Mouse (Mus musculus): ENCODE measurements around the gene Ddx54. TPM values are rescaled to one million over a fixed set of nuclear protein-coding genes. Genes with fewer than 3 reads are reported as not detected.

The Ddx54 gene
- polyA plus RNA-seq (2015; fragmentation: Nextera tagmentation; extraction: Ambion mirVana) = 24.8 and 25.5 TPM in 2 replicates

DNA sequence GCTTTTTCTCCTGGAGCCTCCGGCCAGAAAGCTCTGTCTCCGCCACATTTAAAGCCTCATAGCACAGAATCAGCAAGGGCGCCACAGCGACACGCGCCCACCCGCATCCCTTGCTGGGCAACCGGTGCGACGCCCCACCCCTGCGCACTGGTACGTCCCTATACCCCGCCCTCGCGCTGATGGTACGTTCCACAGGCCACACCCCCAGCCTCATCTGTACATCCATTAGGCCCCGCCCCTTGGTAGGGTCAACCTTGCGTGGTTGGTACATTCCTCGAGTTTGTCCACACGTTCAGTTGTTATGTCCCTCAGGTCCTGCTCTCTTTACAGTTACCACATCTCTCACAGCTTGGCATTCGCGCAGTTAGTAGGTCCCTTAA, at the start of gene Ddx54, which contains the start of gene Rita1:
Gene Ddx54 (plus strand): TSS at position 298 of the 380 bp plus-strand sequence.
Gene Rita1 (minus strand): TSS at position 148 of the 380 bp plus-strand sequence.

DNA sequence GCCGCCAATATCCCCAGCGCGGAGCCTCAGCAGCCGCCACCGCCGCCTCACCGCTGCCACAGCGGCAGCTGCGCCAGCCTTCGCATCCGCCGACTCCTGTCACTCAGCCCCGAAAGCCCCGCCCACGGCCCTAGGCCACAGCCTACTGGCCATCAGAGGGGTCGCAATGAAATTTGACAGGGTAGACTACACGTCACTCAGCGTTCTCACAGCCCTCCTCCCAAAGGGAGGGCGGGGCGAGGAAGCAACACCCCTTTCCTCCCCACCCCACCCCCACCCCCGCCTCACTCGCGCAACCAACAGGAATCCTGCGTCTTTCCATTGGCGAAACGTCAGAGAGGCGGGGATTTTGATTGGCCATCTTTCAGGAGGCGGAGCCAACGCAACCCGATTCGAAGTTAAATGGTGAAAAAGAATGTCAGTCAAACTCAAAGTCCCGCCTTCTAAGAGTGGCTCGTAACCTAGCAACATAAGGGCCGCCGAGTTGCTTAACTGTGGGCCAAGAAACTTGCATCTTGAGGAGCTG, 23.9 kb upstream of the Ddx54 start, which contains the start of the genes Tpcn1 and Iqcd:
Gene Tpcn1 (minus strand): TSS at position 105 of the 526 bp plus-strand sequence.
Gene Iqcd (plus strand): TSS at position 448 of the 526 bp plus-strand sequence.

DNA sequence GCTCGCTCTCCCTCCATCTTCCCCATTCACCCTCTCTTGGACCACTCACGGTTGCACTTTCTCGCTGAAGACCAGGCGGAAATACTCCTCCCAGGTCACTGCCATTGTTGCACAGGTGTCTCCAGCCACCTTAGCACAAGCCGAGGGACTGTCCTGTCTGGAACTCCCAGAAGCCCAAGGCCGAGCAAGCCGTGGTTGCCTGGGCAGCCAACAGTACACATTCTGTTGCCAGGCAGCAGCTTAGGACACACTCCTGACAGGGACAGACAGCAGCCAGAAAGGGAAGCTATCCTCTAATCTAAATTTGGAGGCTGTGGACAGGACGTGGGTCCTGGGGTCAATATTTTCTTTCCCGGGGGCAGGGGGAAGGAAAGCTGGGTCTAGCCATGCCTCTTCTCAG, 21.6 kb downstream of the Ddx54 start, which contains the start of gene Cfap73:
Gene Cfap73 (minus strand): TSS at position 105 of the 400 bp plus-strand sequence.

DNA sequence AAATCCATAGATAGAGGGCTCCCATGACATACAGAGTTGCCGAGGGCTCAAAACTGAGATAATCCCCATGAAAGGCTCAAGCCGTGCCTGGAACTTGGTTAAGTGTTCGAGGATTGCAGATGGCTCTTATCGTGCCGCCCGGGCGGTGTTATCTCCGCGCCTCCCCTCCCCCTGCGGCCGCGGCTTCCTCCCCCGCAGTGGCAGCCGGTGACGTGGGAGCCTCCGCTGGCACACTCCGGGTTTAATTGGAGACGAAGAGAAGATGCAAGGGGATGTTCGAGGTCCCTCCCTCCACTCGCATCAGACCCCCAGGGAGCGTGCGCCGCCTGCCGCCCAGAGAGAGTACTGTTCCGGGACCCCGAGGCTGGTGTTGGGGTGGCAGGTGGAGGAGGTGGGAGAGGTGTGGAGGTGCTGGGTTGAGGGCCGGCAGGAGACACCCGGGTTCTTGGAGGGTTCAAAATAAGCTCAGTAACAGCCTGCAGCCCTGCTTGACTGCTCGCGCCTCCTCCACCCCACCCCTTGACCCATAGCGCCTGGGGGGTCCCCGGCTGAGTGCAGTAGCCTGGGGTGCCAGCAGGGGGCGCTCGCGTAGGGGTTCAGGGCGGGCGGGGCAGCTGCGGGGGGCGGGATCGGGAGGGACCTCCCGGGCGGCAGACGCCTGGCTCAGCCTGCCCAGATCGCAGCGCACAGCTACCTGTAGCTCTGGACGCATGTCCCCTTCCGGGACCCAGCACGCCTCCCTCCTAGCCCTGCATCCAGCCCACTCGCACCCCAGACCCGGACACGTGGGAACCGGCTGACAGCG, 36.2 kb downstream of the Ddx54 start, which contains the start of gene Rasal1:
Gene Rasal1 (plus strand): TSS at position 244 of the 805 bp plus-strand sequence.

Other genes with a start within 250 kb of the Ddx54 start
- not detected in 2 replicates for gene Lhx5, start 181.0 kb upstream of the Ddx54 start, polyA plus RNA-seq (2015; fragmentation: Nextera tagmentation; extraction: Ambion mirVana)
- 4.7 and 7.2 TPM in 2 replicates for gene Sdsl, start 139.9 kb upstream of the Ddx54 start, polyA plus RNA-seq (2015; fragmentation: Nextera tagmentation; extraction: Ambion mirVana)
- gene Sds, start 136.2 kb upstream of the Ddx54 start, polyA plus RNA-seq (2015; fragmentation: Nextera tagmentation; extraction: Ambion mirVana) = not detected in 2 replicates
- 51.6 and 53.6 TPM in 2 replicates for gene Plbd2, start 109.1 kb upstream of the Ddx54 start, polyA plus RNA-seq (2015; fragmentation: Nextera tagmentation; extraction: Ambion mirVana)
- 9.4 and 11.8 TPM in 2 replicates for gene Slc8b1, start 101.6 kb upstream of the Ddx54 start, polyA plus RNA-seq (2015; fragmentation: Nextera tagmentation; extraction: Ambion mirVana)
- 13.3 and 15.5 TPM in 2 replicates for gene Tpcn1, start 24.1 kb upstream of the Ddx54 start, polyA plus RNA-seq (2015; fragmentation: Nextera tagmentation; extraction: Ambion mirVana)
- gene Iqcd, start 23.7 kb upstream of the Ddx54 start, polyA plus RNA-seq (2015; fragmentation: Nextera tagmentation; extraction: Ambion mirVana) = 0.37 and 0.40 TPM in 2 replicates
- gene Rita1, start 150 bp upstream of the Ddx54 start, polyA plus RNA-seq (2015; fragmentation: Nextera tagmentation; extraction: Ambion mirVana) = 6.8 and 9.0 TPM in 2 replicates
- not detected in 2 replicates for gene Cfap73, start 21.5 kb downstream of the Ddx54 start, polyA plus RNA-seq (2015; fragmentation: Nextera tagmentation; extraction: Ambion mirVana)
- gene Rasal1, start 36.1 kb downstream of the Ddx54 start, polyA plus RNA-seq (2015; fragmentation: Nextera tagmentation; extraction: Ambion mirVana) = not detected in 2 replicates
- 1.7 and 1.9 TPM in 2 replicates for gene Dtx1, start 99.2 kb downstream of the Ddx54 start, polyA plus RNA-seq (2015; fragmentation: Nextera tagmentation; extraction: Ambion mirVana)
- gene Oas2, start 137.1 kb downstream of the Ddx54 start, polyA plus RNA-seq (2015; fragmentation: Nextera tagmentation; extraction: Ambion mirVana) = 1.0 and 1.1 TPM in 2 replicates
- 0.25 and 0.63 TPM in 2 replicates for gene Oas3, start 164.9 kb downstream of the Ddx54 start, polyA plus RNA-seq (2015; fragmentation: Nextera tagmentation; extraction: Ambion mirVana)
- gene Oas1e, start 182.8 kb downstream of the Ddx54 start, polyA plus RNA-seq (2015; fragmentation: Nextera tagmentation; extraction: Ambion mirVana) = not detected in 2 replicates
- 0.99 and 1.2 TPM in 2 replicates for gene Oas1c, start 199.8 kb downstream of the Ddx54 start, polyA plus RNA-seq (2015; fragmentation: Nextera tagmentation; extraction: Ambion mirVana)
- gene Oas1f, start 234.6 kb downstream of the Ddx54 start, polyA plus RNA-seq (2015; fragmentation: Nextera tagmentation; extraction: Ambion mirVana) = 0.36 and 0.48 TPM in 2 replicates
- not detected in 2 replicates for gene Oas1h, start 248.7 kb downstream of the Ddx54 start, polyA plus RNA-seq (2015; fragmentation: Nextera tagmentation; extraction: Ambion mirVana)